Mouse (Mus musculus): ENCODE measurements around the gene Ehd1.

The Ehd1 gene

GRCm38 (mm10) chr19:6349215-6349983, 72.9 kb downstream of the Ehd1 start:
- DNase-seq (ENCODE audit: low read depth, low spot score): no peak
- H3K36me3 ChIP-seq (ENCODE audit: control insufficient read depth, insufficient read depth, low read length, poor library complexity, severe bottlenecking): peaks cover 22% of the 10 kb centered on the region
- no peaks in the 10 kb centered on the region for H3K27me3 ChIP-seq (ENCODE audit: control insufficient read depth, insufficient read depth, low read length, poor library complexity, severe bottlenecking)

All from splenic B cell, adult 2 months (primary cell).